Mouse (Mus musculus) neural tube, embryonic 14.5 days (tissue): ENCODE measurements around the gene Mkks. TPM values are rescaled to one million over a fixed set of nuclear protein-coding genes. Genes with fewer than 3 reads are reported as not detected.
A peak's percentile ranks its signal among the peaks of the same experiment; 100 is the strongest.
"Not testable (repeated sequence)": the region's sequence is repeated elsewhere in the genome, so short reads cannot be mapped to it uniquely, and the experiment has no call there.

Experiments used
- ATAC-seq: fragments of 200-750 bp; cut with Nextera tagmentation; 2 replicates; pipeline ENCODE4 v1.8.0; 2017; ENCODE audit warnings: low read depth, mild to moderate bottlenecking, moderate TSS enrichment, moderate library complexity
- H3K27ac ChIP-seq: fragments of 300-500 bp; sonication (generic); 2 replicates; pipeline ENCODE4 v1.5.1; 2014; ENCODE audit warnings: low read depth, mild to moderate bottlenecking, control low read depth, low read length, moderate library complexity, mixed read lengths
- H3K27me3 ChIP-seq: fragments of 300-500 bp; sonication (generic); 2 replicates; pipeline ENCODE4 v1.6.1; 2014; ENCODE audit warnings: low read length; ENCODE audit not compliant: control insufficient read depth, insufficient read depth
- H3K36me3 ChIP-seq: fragments of 300-500 bp; sonication (generic); 2 replicates; pipeline ENCODE4 v1.6.1; 2014; ENCODE audit warnings: low read length, mixed read lengths; ENCODE audit not compliant: control insufficient read depth, insufficient read depth
- H3K4me1 ChIP-seq: fragments of 300-500 bp; sonication (generic); 2 replicates; pipeline ENCODE4 v1.6.1; 2014; ENCODE audit warnings: low read length; ENCODE audit not compliant: control insufficient read depth, insufficient read depth
- H3K4me2 ChIP-seq: fragments of 300-500 bp; sonication (generic); 2 replicates; pipeline ENCODE4 v1.6.1; 2014; ENCODE audit warnings: mild to moderate bottlenecking, low read depth, low read length, control low read depth
- H3K4me3 ChIP-seq: fragments of 300-500 bp; sonication (generic); 2 replicates; pipeline ENCODE4 v1.5.1; 2014; ENCODE audit warnings: low read depth, low read length, control low read depth, mixed read lengths
- H3K9ac ChIP-seq: fragments of 300-500 bp; sonication (generic); replicated peaks from 2 replicates; pipeline ENCODE4 v1.6.1; 2014; ENCODE audit warnings: low read depth, mild to moderate bottlenecking, control low read depth, low read length, mixed read lengths
- H3K9me3 ChIP-seq: fragments of 300-500 bp; sonication (generic); 2 replicates; pipeline ENCODE4 v1.6.1; 2016; ENCODE audit warnings: low read length; ENCODE audit not compliant: control insufficient read depth
- WGBS: fragments of 180-500 bp; shearing (Covaris S2); extraction: QIAGEN DNeasy Blood & Tissue Kit; methylation state at CpG from one replicate; pipeline ENCODE4 v1.1.7; 2014; 5-methylcytosine and 5-hydroxymethylcytosine counted together
- polyA plus RNA-seq: library from polyadenylated mRNA; unstranded; fragments of >200 nt; fragmentation: Nextera tagmentation; extraction: Ambion mirVana; gene quantifications from 2 replicates; pipeline ENCODE4 v1.2.1, GENCODE M21; 2014

Mkks gene
- polyA plus RNA-seq, 1 experiment from 2014 or later, result 14.0 TPM

DNA sequence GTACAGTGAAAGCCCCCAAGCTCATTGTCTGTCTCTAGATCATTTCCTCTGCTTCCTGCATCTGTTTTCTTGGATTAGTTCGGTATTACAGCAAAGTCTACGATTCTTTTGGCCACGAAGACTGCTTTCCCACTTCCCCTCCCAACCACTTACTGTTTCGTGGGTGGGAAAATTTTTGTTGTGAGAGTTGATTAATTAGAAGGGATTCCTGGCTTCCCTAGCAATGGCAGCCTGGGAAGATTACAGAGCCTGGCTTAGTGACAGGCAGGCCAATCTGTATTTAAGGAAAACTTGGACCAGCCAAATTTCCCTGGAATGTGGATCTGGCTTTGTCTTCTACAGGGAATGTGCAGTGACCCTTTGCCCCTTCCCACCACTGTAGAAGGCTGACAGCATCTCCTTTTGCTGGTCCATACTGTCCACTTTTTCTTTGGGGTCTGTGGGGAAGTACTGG, 20.8 kb upstream of the Mkks start:
- no peak overlapping the region for H3K9ac ChIP-seq
- no peak overlapping the region for H3K4me3 ChIP-seq
- 33% methylated on average over 4 of the region's 4 CpGs for WGBS
- H3K9me3 ChIP-seq, result no peaks in the 10 kb centered on the region
- no peaks in the 10 kb centered on the region for H3K27me3 ChIP-seq
- H3K27ac ChIP-seq, result no peak overlapping the region
- no peaks in the 10 kb centered on the region for H3K36me3 ChIP-seq
- H3K4me2 ChIP-seq, result no peak overlapping the region
- no peaks in the 10 kb centered on the region for H3K4me1 ChIP-seq
- ATAC-seq, result 0 out of 2 replicates have a peak, but pooled peaks have one; percentile 42

DNA sequence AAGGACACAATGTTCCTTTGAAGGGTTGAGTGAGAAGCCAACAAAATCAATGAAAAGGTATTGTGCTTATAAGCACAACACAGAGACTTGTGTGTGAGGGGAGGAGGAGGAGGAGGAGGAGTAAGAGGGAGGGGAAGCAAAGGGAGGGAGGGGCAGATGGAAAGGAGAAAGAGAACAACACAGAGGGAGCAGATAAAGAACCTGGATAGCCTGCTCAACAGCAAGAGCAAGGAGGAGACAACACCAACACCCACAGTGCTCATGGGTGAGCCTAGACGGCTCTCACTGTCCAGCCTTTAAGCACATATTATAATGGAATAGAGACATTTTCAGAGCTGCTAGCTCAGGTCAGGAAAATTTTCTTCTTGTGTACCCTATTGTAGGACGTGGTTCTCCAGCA, 18.1 kb upstream of the Mkks start:
- H3K4me2 ChIP-seq, result no peak overlapping the region
- no peaks in the 10 kb centered on the region for H3K4me1 ChIP-seq
- no peak overlapping the region for H3K9ac ChIP-seq
- H3K27ac ChIP-seq, result no peak overlapping the region
- no peaks in the 10 kb centered on the region for H3K9me3 ChIP-seq
- no peaks in the 10 kb centered on the region for H3K27me3 ChIP-seq
- no peak for ATAC-seq
- WGBS, result 72% methylated on average over 2 of the region's 2 CpGs
- no peak overlapping the region for H3K4me3 ChIP-seq
- no peaks in the 10 kb centered on the region for H3K36me3 ChIP-seq

DNA sequence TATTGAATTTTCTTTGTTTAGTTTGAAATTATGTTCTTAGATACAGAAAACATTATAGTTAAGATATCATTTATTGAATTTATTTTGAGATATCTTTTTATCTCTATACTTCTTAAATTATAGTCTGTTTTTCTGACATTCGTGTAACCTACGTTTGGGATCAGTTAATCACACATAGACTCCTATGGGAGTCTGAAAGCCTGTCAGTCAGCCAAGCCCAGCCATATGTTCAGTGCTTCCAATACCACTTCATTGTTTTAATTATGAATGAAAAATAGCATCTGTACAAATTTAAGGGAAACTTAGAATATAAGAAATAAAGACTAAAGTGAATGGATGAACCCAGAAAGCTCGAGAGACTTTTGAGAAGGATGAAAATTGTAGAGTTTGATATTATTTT, 17.4 kb upstream of the Mkks start:
- Histone ChIP-seq H3K4me2 (no peak overlapping the region), H3K27me3 (no peaks in the 10 kb centered on the region), H3K27ac (no peak overlapping the region), H3K9ac (no peak overlapping the region), H3K36me3 (no peaks in the 10 kb centered on the region), H3K9me3 (no peaks in the 10 kb centered on the region), H3K4me1 (no peaks in the 10 kb centered on the region), H3K4me3 (no peak overlapping the region)
- 67% methylated on average over 3 of the region's 3 CpGs for WGBS
- ATAC-seq, result no peak

DNA sequence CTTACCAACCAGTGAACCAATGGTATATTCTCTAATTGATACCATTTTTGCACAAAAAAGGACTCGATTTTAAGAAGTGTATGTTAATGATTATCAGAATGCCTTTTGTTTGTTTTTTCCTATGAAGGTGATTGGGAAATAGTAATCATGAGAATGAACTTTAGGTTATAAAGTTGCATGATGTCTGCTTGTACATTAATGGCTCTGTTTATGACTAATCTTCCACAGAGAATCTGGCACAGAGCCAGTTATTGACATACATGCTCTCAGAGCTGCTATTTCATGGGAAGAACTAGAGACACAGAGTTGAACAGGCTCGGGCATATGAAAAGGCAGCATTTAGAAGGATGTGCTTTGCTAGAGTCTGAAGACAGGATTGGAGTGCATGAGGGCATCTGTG, 4.9 kb upstream of the Mkks start:
- Histone ChIP-seq H3K27me3 (no peaks in the 10 kb centered on the region), H3K36me3 (no peaks in the 10 kb centered on the region), H3K27ac (no peak overlapping the region), H3K9ac (no peak overlapping the region), H3K4me1 (peaks cover 5% of the 10 kb centered on the region; the same call in 1 of the 2 replicates), H3K9me3 (no peaks in the 10 kb centered on the region), H3K4me2 (no peak overlapping the region), H3K4me3 (no peak overlapping the region)
- no peak for ATAC-seq
- 74% methylated on average over 2 of the region's 2 CpGs for WGBS

DNA sequence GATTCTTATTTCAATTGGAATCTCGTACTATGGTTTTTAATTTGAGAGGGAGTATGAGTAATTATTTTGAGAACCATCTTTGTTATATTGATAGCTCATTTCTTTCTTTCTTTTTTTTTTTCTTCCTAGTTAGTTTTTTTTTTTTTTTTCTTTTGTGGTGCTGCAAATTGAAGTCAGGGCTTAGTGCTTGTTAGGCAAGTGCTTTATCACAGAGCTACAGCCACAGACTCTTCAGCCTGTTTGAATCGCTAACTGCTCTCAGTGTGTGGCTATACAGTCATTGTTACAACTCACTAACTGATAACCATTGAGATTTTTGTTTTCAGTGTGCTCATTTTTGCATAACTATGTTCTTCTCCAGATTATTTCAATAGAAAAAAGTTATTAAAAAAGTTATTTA, 3.3 kb upstream of the Mkks start:
- no peaks in the 10 kb centered on the region for H3K9me3 ChIP-seq
- no peak overlapping the region for H3K9ac ChIP-seq
- H3K4me1 ChIP-seq, result peaks cover 5% of the 10 kb centered on the region; the same call in 1 of the 2 replicates
- no peaks in the 10 kb centered on the region for H3K27me3 ChIP-seq
- 78% methylated on average over 2 of the region's 2 CpGs for WGBS
- H3K36me3 ChIP-seq, result no peaks in the 10 kb centered on the region
- no peak overlapping the region for H3K27ac ChIP-seq
- H3K4me2 ChIP-seq, result no peak overlapping the region
- no peak overlapping the region for H3K4me3 ChIP-seq
- ATAC-seq, result no peak

DNA sequence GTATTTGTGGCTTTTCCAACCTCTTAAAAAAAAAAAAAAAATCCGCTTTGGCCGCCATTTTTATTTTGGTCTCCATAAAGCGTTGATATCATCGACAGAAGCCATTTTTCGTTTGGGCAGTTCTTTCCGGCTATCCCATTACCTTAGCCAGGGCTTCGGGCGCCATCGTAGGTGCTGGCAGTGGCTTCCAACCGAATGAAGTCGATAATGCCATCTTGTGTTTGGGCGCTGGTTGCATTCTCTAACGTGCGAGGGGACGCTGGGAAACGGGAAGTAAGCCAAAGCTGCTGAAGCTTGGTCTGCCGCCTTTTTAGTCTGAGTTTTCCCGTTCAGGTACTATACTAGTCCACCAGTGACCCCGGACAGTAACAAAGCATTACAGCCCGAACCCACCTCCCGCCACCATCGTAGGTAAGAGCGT, 772 bp upstream of the Mkks start:
- peak overlapping the region; percentile 53 for H3K4me3 ChIP-seq
- under 1% methylated on average over 23 of the region's 23 CpGs for WGBS
- H3K9ac ChIP-seq, result peak overlapping the region; percentile 68
- H3K36me3 ChIP-seq, result no peaks in the 10 kb centered on the region
- peaks cover 5% of the 10 kb centered on the region; the same call in 1 of the 2 replicates for H3K4me1 ChIP-seq
- peak overlapping the region; percentile 97 for H3K27ac ChIP-seq
- peak; percentile 84 for ATAC-seq
- H3K4me2 ChIP-seq, result peak overlapping the region; percentile 47
- no peaks in the 10 kb centered on the region for H3K9me3 ChIP-seq
- H3K27me3 ChIP-seq, result no peaks in the 10 kb centered on the region

DNA sequence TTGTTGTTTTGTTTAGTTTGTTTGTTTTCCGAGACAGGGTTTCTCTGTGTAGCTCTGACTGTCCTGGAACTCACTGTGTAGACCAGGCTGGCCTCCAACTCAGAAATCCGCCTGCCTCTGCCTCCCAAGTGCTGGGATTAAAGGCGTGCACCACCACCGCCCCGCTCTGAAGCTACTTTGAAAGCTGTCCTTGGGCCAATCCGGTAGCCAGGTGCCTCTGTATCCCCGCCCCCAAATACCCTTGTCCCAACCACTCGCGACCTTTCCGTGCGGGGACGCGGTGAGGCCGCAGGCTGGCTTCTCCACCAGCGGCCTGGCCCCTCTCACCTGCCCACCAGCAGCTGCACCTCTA, 497 bp downstream of the Mkks start:
- H3K27me3 ChIP-seq, H3K9me3 ChIP-seq, H3K4me1 ChIP-seq, H3K36me3 ChIP-seq: not testable (repeated sequence)
- peak overlapping the region; percentile 97 for H3K27ac ChIP-seq
- peak overlapping the region; percentile 60 for H3K9ac ChIP-seq
- H3K4me2 ChIP-seq, result peak overlapping the region; percentile 41
- WGBS, result 7% methylated on average over 15 of the region's 15 CpGs
- H3K4me3 ChIP-seq, result peak overlapping the region; percentile 53
- peak; percentile 74 for ATAC-seq

DNA sequence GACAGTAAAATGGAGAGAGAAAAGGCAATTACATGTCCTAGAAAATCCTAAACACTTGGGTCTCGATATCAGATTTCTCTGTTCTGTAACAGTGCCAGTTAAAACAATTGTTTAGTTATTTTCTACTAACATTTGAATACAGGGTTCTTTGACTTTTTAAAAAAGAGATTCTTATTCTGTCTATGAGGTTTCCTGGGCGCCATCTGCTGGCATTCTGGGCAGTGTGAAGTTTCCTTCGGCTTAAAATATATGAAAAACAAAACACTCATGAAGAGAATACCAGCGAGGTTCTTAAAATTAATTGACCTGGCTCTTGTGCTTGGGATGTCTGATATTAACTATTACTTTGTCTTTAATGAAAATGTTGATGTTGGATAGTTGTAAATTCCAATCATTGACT, 4.3 kb downstream of the Mkks start:
- Histone ChIP-seq H3K9ac (no peak overlapping the region), H3K27me3 (no peaks in the 10 kb centered on the region), H3K9me3 (no peaks in the 10 kb centered on the region), H3K4me2 (no peak overlapping the region), H3K36me3 (peaks cover 10% of the 10 kb centered on the region), H3K4me3 (no peak overlapping the region), H3K27ac (no peak overlapping the region), H3K4me1 (no peaks in the 10 kb centered on the region)
- 69% methylated on average over 4 of the region's 4 CpGs for WGBS
- no peak for ATAC-seq

DNA sequence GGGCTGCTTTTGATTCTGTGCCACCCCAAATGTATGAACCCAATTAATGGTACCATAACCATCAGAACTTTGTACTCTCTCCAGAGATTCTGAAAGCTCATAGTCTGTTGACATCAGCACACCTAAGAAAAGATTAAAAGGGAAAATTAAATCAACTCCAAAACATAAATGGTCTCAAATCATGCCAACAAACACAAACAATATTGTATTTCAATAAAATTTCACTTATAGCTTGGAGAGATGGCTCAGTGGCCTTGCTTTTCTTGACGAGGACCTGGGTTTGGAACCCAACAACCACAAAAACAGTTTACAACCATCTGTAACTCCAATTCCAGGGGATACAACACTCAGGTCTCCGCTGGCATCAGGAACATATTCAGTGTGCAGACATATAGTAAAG, 5.6 kb downstream of the Mkks start, which contains the start of gene AL731706.2:
TSS of gene AL731706.2 (minus strand) at position 101 of the 400 bp plus-strand sequence.
- Histone ChIP-seq H3K9ac (no peak within 1 kb of the TSS), H3K4me2 (no peak within 1 kb of the TSS), H3K4me3 (no peak within 1 kb of the TSS), H3K27ac (no peak within 1 kb of the TSS), H3K4me1 (no peaks in the 10 kb centered on the region), H3K27me3 (no peaks in the 10 kb centered on the region), H3K9me3 (no peaks in the 10 kb centered on the region), H3K36me3 (peaks cover 18% of the 10 kb centered on the region)
- ATAC-seq, result no peak
- WGBS, result 96% methylated on average over 2 of the region's 2 CpGs
